ENCODE assay signal across 8 mouse cellular contexts in genomic region chr15:93713428-93713827, GRCm38 (mm10).
DNase-seq lines count a peak whose midpoint lies in the region; ATAC-seq and TF ChIP-seq lines count a peak whose summit lies in the region.

No protein-coding gene starts in this region.

- no peak overlapping the region for H3K9ac ChIP-seq in lung, embryonic 15.5 days
- H3K9ac ChIP-seq in midbrain, embryonic 15.5 days: no peak overlapping the region

- 29% methylated on average over 7 of the region's 7 CpGs for WGBS in cerebellum, adult 2 months
- WGBS in lung, embryonic 15.5 days: 43% methylated on average over 7 of the region's 7 CpGs
- 85% methylated on average over 7 of the region's 7 CpGs for WGBS in midbrain, embryonic 15.5 days

- no peak overlapping the region for H3K4me2 ChIP-seq in lung, embryonic 15.5 days
- no peak overlapping the region for H3K4me2 ChIP-seq in midbrain, embryonic 15.5 days

- no peaks in the 10 kb centered on the region for H3K4me1 ChIP-seq in cerebellum, adult 2 months (ENCODE audit: control insufficient read depth, insufficient read depth, low read length)
- H3K4me1 ChIP-seq in lung, embryonic 15.5 days: peaks cover 23% of the 10 kb centered on the region
- no peaks in the 10 kb centered on the region for H3K4me1 ChIP-seq in midbrain, embryonic 15.5 days

- no peaks in the 10 kb centered on the region for H3K36me3 ChIP-seq in lung, embryonic 15.5 days
- H3K36me3 ChIP-seq in midbrain, embryonic 15.5 days (replicated peaks): no peaks in the 10 kb centered on the region

- no peak for TF ChIP-seq POLR2A in cerebellum, adult 2 months (IDR thresholded peaks at IDR 0.05; ENCODE audit: borderline replicate concordance, insufficient read depth, low read length)

- no peaks in the 10 kb centered on the region for H3K9me3 ChIP-seq in lung, embryonic 15.5 days
- no peaks in the 10 kb centered on the region for H3K9me3 ChIP-seq in midbrain, embryonic 15.5 days

- peak; percentile 28 to 54 for DNase-seq in cerebellum, postnatal 4 days (ENCODE audit: low spot score in 2 of 2)
- no peak for DNase-seq in cerebellum, adult 2 months
- peak; percentile 97 for DNase-seq in adipocyte (ENCODE audit: low spot score)
- DNase-seq in heart, adult 8-10 months (ENCODE audit: low spot score): peak; percentile 77
- peak; percentile 54 for DNase-seq in urinary bladder, postnatal 10 days (ENCODE audit: low spot score)

- peak; percentile 60; the same call in 1 of the 2 replicates for ATAC-seq in lung, embryonic 15.5 days (ENCODE audit: borderline replicate concordance, extremely low read depth, low FRiP score, low TSS enrichment)
- ATAC-seq in CD4-positive, CD25-positive, alpha-beta regulatory T cell, adult 4 months: no peak
- ATAC-seq in midbrain, embryonic 15.5 days (replicated peaks): no peak

- no peak overlapping the region for H3K4me3 ChIP-seq in cerebellum, adult 2 months (replicated peaks; ENCODE audit: insufficient read depth, low read depth, low read length)
- no peak overlapping the region for H3K4me3 ChIP-seq in lung, embryonic 15.5 days
- no peak overlapping the region for H3K4me3 ChIP-seq in midbrain, embryonic 15.5 days

- TF ChIP-seq CTCF in cerebellum, adult 2 months (IDR thresholded peaks at IDR 0.05; ENCODE audit: borderline replicate concordance, insufficient read depth, low read depth, low read length): no peak

- no peak overlapping the region for H3K27ac ChIP-seq in cerebellum, adult 2 months (ENCODE audit: insufficient read depth, low read length)
- H3K27ac ChIP-seq in lung, embryonic 15.5 days: peak overlapping the region; percentile 76
- H3K27ac ChIP-seq in midbrain, embryonic 15.5 days: no peak overlapping the region

- no peaks in the 10 kb centered on the region for H3K27me3 ChIP-seq in cerebellum, adult 2 months (ENCODE audit: control insufficient read depth, insufficient read depth, low read length)
- no peaks in the 10 kb centered on the region for H3K27me3 ChIP-seq in lung, embryonic 15.5 days
- no peaks in the 10 kb centered on the region for H3K27me3 ChIP-seq in midbrain, embryonic 15.5 days (replicated peaks)

Comparison
In these comparisons a context has a peak if more than half of its experiments do, and no peak if none do; other contexts are left out.
1. DNase-seq: peak in cerebellum, postnatal 4 days (2 of 2), adipocyte (single experiment), heart, adult 8-10 months (single experiment) and urinary bladder, postnatal 10 days (single experiment); none in cerebellum, adult 2 months (0 of 2).